Mouse (Mus musculus) spleen, adult 10 weeks (tissue): ENCODE results near the gene 5530400C23Rik. TPM values are rescaled to one million over a fixed set of nuclear protein-coding genes. Genes with fewer than 3 reads are reported as not detected.

Experiments used
- polyA plus RNA-seq: library from polyadenylated mRNA; stranded (reverse); fragments of 350-450 nt; fragmentation: Illumina TruSeq; extraction: RNeasy Lipid Tissue Mini Kit (QIAGEN cat#74804); gene quantifications from one replicate; pipeline ENCODE4 v1.2.3, GENCODE M21; 2015; ENCODE audit warnings: low replicate concordance; ENCODE audit not compliant: insufficient read depth

Gene 5530400C23Rik
- polyA plus RNA-seq: not detected

GRCm38 (mm10) chr6:133291916-133292315, at the start of gene 5530400C23Rik:
TSS of gene 5530400C23Rik (plus strand) at chr6:133292216.

Other genes starting within 250 kb of the 5530400C23Rik start
- gene Tas2r140, start 236.4 kb upstream of the 5530400C23Rik start, polyA plus RNA-seq: not detected
- gene Smim10l1, start 187.3 kb upstream of the 5530400C23Rik start, polyA plus RNA-seq: 41.9 TPM